Mouse (Mus musculus) C2C12 (cell line): ENCODE data around the gene Eipr1.

Source experiments
- CEBPB ChIP-seq: IDR thresholded peaks from one replicate; pipeline ENCODE4 v1.6.1; 2011; ENCODE audit warnings: low read depth, mild to moderate bottlenecking, control low read depth, moderate library complexity
- CTCF ChIP-seq: IDR thresholded peaks from one replicate; pipeline ENCODE4 v1.5.1; 2011; ENCODE audit not compliant: control insufficient read depth, insufficient read depth, insufficient read length
- MYOD1 ChIP-seq: IDR thresholded peaks from one replicate; pipeline ENCODE4 v1.6.1; 2011; ENCODE audit warnings: low read depth; ENCODE audit not compliant: control insufficient read depth, insufficient read length
- MYOG ChIP-seq: IDR thresholded peaks from one replicate; pipeline ENCODE4 v1.6.1; 2011; ENCODE audit not compliant: control insufficient read depth, insufficient read length; ENCODE audit errors: extremely low read depth
- USF1 ChIP-seq: IDR thresholded peaks from one replicate; pipeline ENCODE4 v1.6.1; 2011; ENCODE audit warnings: low read depth, mild to moderate bottlenecking, control low read depth, moderate library complexity

GRCm38 (mm10) chr12:28784355-28784754 lies 32.8 kb downstream of the Eipr1 start:
- TF ChIP-seq USF1 (no peak), CTCF (no peak), CEBPB (no peak), MYOG (no peak), MYOD1 (no peak)
